Mouse (Mus musculus): ENCODE measurements at regions not wholly inside any gene's neighbourhood (a gene's known extent, or its start where the extent isn't known, plus 50 kb on each side); places are given as distances from the start of the nearest gene placed in this dataset.

GRCm38 (mm10) chr10:117431086-117431619 is 51.3 kb upstream of the Cpsf6 start:
- no peak for DNase-seq

GRCm38 (mm10) chr10:117430224-117430884 is 50.5 kb upstream of the Cpsf6 start:
- no peak for DNase-seq

- DNase-seq = no peak
These were observed 49.8 kb upstream of the Cpsf6 start for GRCm38 (mm10) chr10:117429459-117430183.

Data from layer of hippocampus, adult 9-11 months (tissue).